Mouse (Mus musculus) liver, adult 2 months (tissue): Measurements from ENCODE around the gene Wnt3.

Source experiments
- CTCF ChIP-seq: fragments of 200-500 bp; IDR thresholded peaks from 2 replicates; pipeline ENCODE4 v1.5.1; 2011; ENCODE audit warnings: low read depth, low read length, control low read depth
- POLR2A ChIP-seq: fragments of 200-500 bp; IDR thresholded peaks from 2 replicates; pipeline ENCODE4 v1.6.1; 2011; ENCODE audit warnings: low read length, control low read depth; ENCODE audit not compliant: insufficient read depth; ENCODE audit errors: extremely low read depth

DNA sequence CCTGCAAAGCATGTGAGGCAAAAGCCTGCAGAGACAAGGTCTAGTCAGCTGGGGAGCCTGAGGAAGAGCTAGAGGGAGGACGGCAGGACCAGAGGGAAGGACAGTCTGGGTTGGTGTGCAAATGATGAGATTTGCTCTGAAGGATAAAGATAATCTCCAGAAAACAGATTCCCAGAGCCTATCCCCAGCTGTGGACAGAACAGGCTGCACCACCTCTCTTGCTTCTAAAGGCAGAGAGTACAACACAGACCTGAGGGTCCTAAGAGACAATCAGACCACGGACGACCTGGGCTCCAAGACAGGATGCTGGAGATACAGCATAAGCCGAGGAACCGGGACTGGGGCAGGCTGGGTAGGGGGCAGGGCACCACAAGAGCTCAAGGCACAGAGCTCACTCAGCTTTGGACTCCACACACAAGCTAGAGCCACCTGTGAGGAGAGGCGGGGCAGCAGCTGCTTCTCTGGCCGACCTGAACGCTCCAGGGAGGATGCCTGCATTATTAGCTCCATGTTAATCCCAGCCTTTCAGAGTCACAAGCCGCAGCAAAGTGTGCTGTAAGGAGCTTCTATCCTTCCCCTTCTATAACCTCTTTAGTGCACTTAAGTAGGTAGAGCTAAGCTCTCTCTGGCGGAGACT lies 79.5 kb downstream of the Wnt3 start:
- TF ChIP-seq CTCF (no peak), POLR2A (no peak)
